In the genomic region with DNA sequence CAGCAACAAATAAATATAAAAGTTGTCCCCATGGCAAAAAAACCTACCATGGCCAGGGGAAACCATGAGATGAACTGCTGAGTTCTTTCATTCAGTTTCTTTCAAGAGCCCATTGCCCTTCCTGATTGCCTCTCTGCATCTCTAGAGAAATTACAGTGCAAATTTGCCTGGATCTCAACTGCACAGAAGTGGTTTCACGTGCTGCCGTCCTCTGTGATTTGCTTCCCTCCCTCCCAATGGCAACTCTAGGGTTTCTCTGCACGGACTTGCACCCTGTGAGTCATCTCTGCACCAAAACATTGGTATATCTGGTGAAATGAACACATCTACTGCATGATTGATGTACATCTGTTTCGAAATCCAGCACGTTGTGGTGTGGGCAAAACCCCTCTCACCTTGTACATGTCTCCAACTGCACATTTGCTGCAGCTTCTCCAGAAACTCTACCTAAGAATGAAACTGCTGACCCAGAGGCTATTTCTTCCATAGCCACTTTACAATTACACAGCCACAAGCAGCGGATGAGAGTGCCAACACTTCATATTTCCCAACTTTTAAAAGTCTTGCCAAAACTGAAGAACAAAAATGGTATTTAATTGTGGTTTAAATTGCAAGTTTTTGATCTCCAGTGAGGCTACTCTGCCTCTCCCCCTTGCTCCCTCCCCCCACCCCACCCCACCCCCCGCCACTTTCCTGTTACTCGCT, we compare ENCODE assay signal across 20 mouse cellular contexts.
DNase-seq lines count a peak whose midpoint lies in the region; ATAC-seq and TF ChIP-seq lines count a peak whose summit lies in the region.
"Had no signal": no experiment of that assay in that cellular context is flagged by ENCODE, and none has a peak within 500 bp of the region (broad histone marks: within the 10 kb centered on the region; RNA-seq: fewer than 3 reads in every experiment).

No protein-coding gene starts in this region.

- intact Hi-C loops in heart, postnatal 36 days (cut with DNase I), result loop anchor here (2.0 kb wide), 1 partner anchor 15 kb away; no protein-coding TSS in a partner anchor

- TF ChIP-seq CTCF in stomach, postnatal 0 days (IDR thresholded peaks at IDR 0.05; ENCODE audit: low read depth), result no peak
- TF ChIP-seq CTCF in hindbrain, postnatal 0 days (IDR thresholded peaks at IDR 0.05; ENCODE audit: low read depth), result no peak

- H3K9ac ChIP-seq in stomach, postnatal 0 days (ENCODE audit: low read length), result no peak overlapping the region
- no peak overlapping the region for H3K9ac ChIP-seq in hindbrain, embryonic 14.5 days
- no peak overlapping the region for H3K9ac ChIP-seq in hindbrain, postnatal 0 days (replicated peaks; ENCODE audit: low read length)
- H3K9ac ChIP-seq: embryonic facial prominence, embryonic 13.5 days; heart, embryonic 13.5 days; limb, embryonic 12.5 days; liver, embryonic 13.5 days had no signal

- no peaks in the 10 kb centered on the region for H3K4me1 ChIP-seq in stomach, postnatal 0 days (replicated peaks; ENCODE audit: control insufficient read depth, insufficient read depth)
- H3K4me1 ChIP-seq in hindbrain, embryonic 14.5 days (replicated peaks; ENCODE audit: control insufficient read depth, insufficient read depth, low read length), result no peaks in the 10 kb centered on the region
- H3K4me1 ChIP-seq in hindbrain, postnatal 0 days (ENCODE audit: insufficient read depth, low read length), result no peaks in the 10 kb centered on the region
- H3K4me1 ChIP-seq: embryonic facial prominence, embryonic 13.5 days; limb, embryonic 12.5 days; liver, embryonic 13.5 days had no signal

- H3K4me3 ChIP-seq in stomach, postnatal 0 days (ENCODE audit: low read depth, low read length), result no peak overlapping the region
- H3K4me3 ChIP-seq in hindbrain, embryonic 14.5 days (replicated peaks; ENCODE audit: low read length), result no peak overlapping the region
- H3K4me3 ChIP-seq in hindbrain, postnatal 0 days (ENCODE audit: low read length), result no peak overlapping the region
- H3K4me3 ChIP-seq: embryonic facial prominence, embryonic 13.5 days; heart, embryonic 13.5 days; limb, embryonic 12.5 days; liver, embryonic 13.5 days had no signal

- DNase-seq in urinary bladder, postnatal 14 days (ENCODE audit: low spot score), result peak; percentile 17
- no peak for DNase-seq in urinary bladder, postnatal 25 days (ENCODE audit: low spot score)
- peak; percentile 12 for DNase-seq in lung, postnatal 14 days
- no peak for DNase-seq in stomach, postnatal 0 days (ENCODE audit: low spot score)
- DNase-seq in hindbrain, embryonic 14.5 days (ENCODE audit: low spot score), result no peak
- no peak for DNase-seq in hindbrain, postnatal 0 days (ENCODE audit: low spot score)
- no peak for DNase-seq in heart, postnatal 36 days
- DNase-seq: adrenal gland, postnatal 25 days; cerebellum, adult 8-10 months; kidney, adult 9 months; kidney, postnatal 36 days; layer of hippocampus, adult 9-11 months; liver, embryonic 13.5 days; right cerebral cortex, postnatal 4 days had no signal

- peak; percentile 90 for ATAC-seq in granulocyte monocyte progenitor cell, adult 5-6 weeks (replicated peaks; ENCODE audit: poor library complexity, severe bottlenecking)
- no peak for ATAC-seq in stomach, postnatal 0 days (ENCODE audit: low FRiP score, low TSS enrichment)
- no peak for ATAC-seq in hindbrain, embryonic 14.5 days (ENCODE audit: low FRiP score)
- ATAC-seq in hindbrain, postnatal 0 days, result no peak
- ATAC-seq: inflammation-experienced regulatory T-cells, adult 6 months had no signal

- H3K36me3 ChIP-seq in stomach, postnatal 0 days (ENCODE audit: control insufficient read depth, insufficient read depth, low read length), result no peaks in the 10 kb centered on the region
- no peaks in the 10 kb centered on the region for H3K36me3 ChIP-seq in hindbrain, embryonic 14.5 days (replicated peaks; ENCODE audit: control insufficient read depth, insufficient read depth)
- H3K36me3 ChIP-seq in hindbrain, postnatal 0 days (ENCODE audit: insufficient read depth, low read length), result no peaks in the 10 kb centered on the region
- H3K36me3 ChIP-seq: embryonic facial prominence, embryonic 13.5 days; G1E; heart, embryonic 13.5 days; limb, embryonic 12.5 days; liver, embryonic 13.5 days had no signal

- H3K9me3 ChIP-seq in stomach, postnatal 0 days (ENCODE audit: control insufficient read depth, low read length), result no peaks in the 10 kb centered on the region
- H3K9me3 ChIP-seq in hindbrain, embryonic 14.5 days (ENCODE audit: control insufficient read depth, low read length), result no peaks in the 10 kb centered on the region
- H3K9me3 ChIP-seq in hindbrain, postnatal 0 days (ENCODE audit: low read length), result no peaks in the 10 kb centered on the region
- H3K9me3 ChIP-seq: embryonic facial prominence, embryonic 13.5 days; G1E; heart, embryonic 13.5 days; limb, embryonic 12.5 days; liver, embryonic 13.5 days had no signal

- WGBS in stomach, postnatal 0 days, result 70% methylated on average over 8 of the region's 8 CpGs
- WGBS in hindbrain, embryonic 14.5 days, result 83% methylated on average over 8 of the region's 8 CpGs
- WGBS in hindbrain, postnatal 0 days, result 80% methylated on average over 8 of the region's 8 CpGs

- no peaks in the 10 kb centered on the region for H3K27me3 ChIP-seq in stomach, postnatal 0 days (ENCODE audit: control insufficient read depth, insufficient read depth, low read length)
- no peaks in the 10 kb centered on the region for H3K27me3 ChIP-seq in hindbrain, embryonic 14.5 days (ENCODE audit: control insufficient read depth, insufficient read depth, low read length)
- H3K27me3 ChIP-seq in hindbrain, postnatal 0 days (ENCODE audit: insufficient read depth, low read length), result no peaks in the 10 kb centered on the region
- H3K27me3 ChIP-seq: embryonic facial prominence, embryonic 13.5 days; heart, embryonic 13.5 days; liver, embryonic 13.5 days had no signal

- no peak for TF ChIP-seq EP300 in stomach, postnatal 0 days (optimal IDR thresholded peaks at IDR 0.05)

- 0 out of 2 replicates have a peak overlapping the region, but pooled peaks have one; percentile 4 for H3K27ac ChIP-seq in stomach, postnatal 0 days (replicated peaks)
- H3K27ac ChIP-seq in hindbrain, embryonic 14.5 days, result no peak overlapping the region
- no peak overlapping the region for H3K27ac ChIP-seq in hindbrain, postnatal 0 days
- H3K27ac ChIP-seq: embryonic facial prominence, embryonic 13.5 days; heart, embryonic 13.5 days; limb, embryonic 12.5 days; liver, embryonic 13.5 days had no signal

- H3K4me2 ChIP-seq in stomach, postnatal 0 days (replicated peaks; ENCODE audit: low read depth), result no peak overlapping the region
- no peak overlapping the region for H3K4me2 ChIP-seq in hindbrain, embryonic 14.5 days (replicated peaks)
- no peak overlapping the region for H3K4me2 ChIP-seq in hindbrain, postnatal 0 days (ENCODE audit: low read depth, low read length)
- H3K4me2 ChIP-seq: embryonic facial prominence, embryonic 13.5 days; heart, embryonic 13.5 days; limb, embryonic 12.5 days; liver, embryonic 13.5 days had no signal

Comparison
In these comparisons a context has a peak if more than half of its experiments do, and no peak if none do; other contexts are left out.
1. DNase-seq: peak in urinary bladder, postnatal 14 days (single experiment) and lung, postnatal 14 days (single experiment); none in urinary bladder, postnatal 25 days (single experiment), stomach, postnatal 0 days (single experiment), hindbrain, embryonic 14.5 days (single experiment), hindbrain, postnatal 0 days (single experiment) and heart, postnatal 36 days (0 of 2).